In the genomic region with DNA sequence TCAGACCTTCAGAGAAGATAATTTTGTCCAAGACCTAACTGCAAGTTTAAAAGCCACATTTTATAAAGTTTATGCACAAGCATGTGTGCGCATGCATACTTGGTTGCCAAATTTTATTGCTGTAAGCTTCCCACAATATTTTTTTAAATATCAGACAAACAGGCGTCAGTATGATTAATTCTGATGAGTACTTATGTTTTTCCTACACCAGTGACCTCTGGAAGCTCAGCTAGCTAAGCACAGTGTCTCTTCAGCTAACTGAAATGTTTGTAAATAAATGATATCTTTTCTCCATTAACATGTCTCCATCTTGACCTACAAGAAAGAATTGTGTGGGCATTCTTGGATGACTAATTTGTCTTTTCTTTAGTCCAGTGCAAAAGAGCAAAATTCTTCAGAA, we compare ENCODE assay signal across 21 mouse cellular contexts.
"Had no signal": no experiment of that assay in that cellular context is flagged by ENCODE, and none has a peak within 500 bp of the region (broad histone marks: within the 10 kb centered on the region; RNA-seq: fewer than 3 reads in every experiment).

No protein-coding gene starts in this region.

- H3K27me3 ChIP-seq: limb, embryonic 12.5 days; limb, embryonic 15.5 days; neural tube, embryonic 12.5 days; neural tube, embryonic 15.5 days; stomach, embryonic 15.5 days had no signal

- H3K9me3 ChIP-seq: limb, embryonic 12.5 days; limb, embryonic 15.5 days; neural tube, embryonic 12.5 days; neural tube, embryonic 15.5 days; stomach, embryonic 15.5 days had no signal

- DNase-seq: kidney, adult 2 months; kidney, postnatal 14 days; kidney, postnatal 4 days; left cerebral cortex, postnatal 4 days; liver, postnatal 0 days; lung, postnatal 36 days; midbrain, embryonic 14.5 days; right cerebral cortex, adult 18-20 months; right cerebral cortex, postnatal 25 days; spleen, adult 18-20 months; thymus, adult 18-20 months; thymus, postnatal 36 days had no signal

- H3K4me3 ChIP-seq: limb, embryonic 12.5 days; limb, embryonic 15.5 days; neural tube, embryonic 12.5 days; neural tube, embryonic 15.5 days; stomach, embryonic 15.5 days had no signal

- ATAC-seq: intestine, postnatal 0 days; liver, postnatal 0 days had no signal

- H3K9ac ChIP-seq: limb, embryonic 12.5 days; limb, embryonic 15.5 days; liver, embryonic 14.5 days; liver, postnatal 0 days; neural tube, embryonic 12.5 days; neural tube, embryonic 15.5 days; stomach, embryonic 15.5 days had no signal

- H3K4me2 ChIP-seq: limb, embryonic 12.5 days; limb, embryonic 15.5 days; liver, embryonic 11.5 days; midbrain, embryonic 11.5 days; neural tube, embryonic 12.5 days; neural tube, embryonic 15.5 days; stomach, embryonic 15.5 days had no signal

- H3K36me3 ChIP-seq: limb, embryonic 12.5 days; limb, embryonic 15.5 days; neural tube, embryonic 12.5 days; neural tube, embryonic 15.5 days; stomach, embryonic 15.5 days had no signal

- H3K27ac ChIP-seq: limb, embryonic 12.5 days; limb, embryonic 15.5 days; liver, embryonic 14.5 days; neural tube, embryonic 12.5 days; neural tube, embryonic 15.5 days; stomach, embryonic 15.5 days had no signal

- H3K4me1 ChIP-seq: limb, embryonic 12.5 days; limb, embryonic 15.5 days; neural tube, embryonic 12.5 days; stomach, embryonic 15.5 days had no signal
